Mouse (Mus musculus): Measurements from ENCODE around the gene Sp2. TPM values are rescaled to one million over a fixed set of nuclear protein-coding genes. Genes with fewer than 3 reads are reported as not detected.

Sp2 gene
- 16.7 TPM for polyA plus RNA-seq (2014; fragmentation: Illumina TruSeq; extraction: RNeasy Lipid Tissue Mini Kit (QIAGEN cat#74804); ENCODE audit: low read depth, low replicate concordance)

DNA sequence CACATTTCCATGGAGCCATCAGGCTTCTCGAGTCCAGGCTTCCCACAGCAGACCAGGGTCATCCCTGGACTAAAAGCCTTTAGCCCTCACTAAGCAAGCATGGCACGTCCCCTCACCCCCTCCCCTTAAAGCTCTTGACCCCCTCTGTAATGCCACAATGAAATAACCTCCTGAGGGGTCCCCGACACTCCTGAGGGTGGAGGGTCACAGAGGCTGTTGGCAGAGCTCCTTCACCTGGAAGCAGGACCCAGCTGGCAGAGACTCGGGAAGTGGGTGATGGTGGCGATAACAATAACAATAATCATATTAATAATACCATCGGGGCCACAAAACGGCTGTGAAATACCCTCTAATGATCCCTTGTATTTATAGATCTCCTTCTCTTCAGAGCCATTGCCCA is at the start of gene Sp2:
Sp2 (minus strand) TSS at position 101 of the 400 bp plus-strand sequence.

DNA sequence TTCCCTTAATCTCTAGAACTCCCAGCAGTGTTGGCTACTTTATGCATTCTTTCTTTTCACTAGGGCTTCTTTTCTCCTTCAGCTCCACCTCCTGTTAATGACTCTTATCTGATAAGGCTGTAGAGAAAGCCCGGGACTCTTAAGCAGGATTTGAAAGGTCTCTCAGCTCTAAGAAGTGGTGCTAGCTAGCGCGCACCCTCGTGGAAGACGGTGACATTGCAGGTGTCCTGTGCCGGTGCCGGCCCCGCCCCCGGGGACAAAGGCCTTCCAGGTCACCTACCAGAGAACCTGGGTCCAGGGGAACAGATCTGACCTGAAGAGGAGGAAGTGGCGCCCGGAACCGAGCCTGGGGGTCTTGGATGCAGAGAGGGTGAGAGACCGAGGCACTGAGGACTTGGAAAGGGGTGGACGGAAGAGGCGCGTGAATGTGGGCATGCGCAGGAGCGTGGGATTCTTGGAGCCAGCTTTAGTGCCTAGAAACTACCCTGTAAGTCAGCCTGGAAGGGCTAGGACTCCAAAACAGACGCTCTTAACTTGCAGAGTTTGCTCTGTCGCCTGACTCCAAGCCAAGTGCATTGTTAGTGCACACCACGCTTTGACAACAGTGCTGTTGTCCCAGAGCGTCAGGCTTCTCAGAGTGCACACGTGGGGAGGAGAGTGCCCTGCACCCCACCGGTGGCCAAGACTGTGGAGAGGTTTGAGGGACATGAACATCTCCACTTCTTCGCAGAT is 47.1 kb upstream of the Sp2 start, which contains the start of gene Scrn2:
Scrn2 (plus strand) TSS at position 253 of the 732 bp plus-strand sequence.

DNA sequence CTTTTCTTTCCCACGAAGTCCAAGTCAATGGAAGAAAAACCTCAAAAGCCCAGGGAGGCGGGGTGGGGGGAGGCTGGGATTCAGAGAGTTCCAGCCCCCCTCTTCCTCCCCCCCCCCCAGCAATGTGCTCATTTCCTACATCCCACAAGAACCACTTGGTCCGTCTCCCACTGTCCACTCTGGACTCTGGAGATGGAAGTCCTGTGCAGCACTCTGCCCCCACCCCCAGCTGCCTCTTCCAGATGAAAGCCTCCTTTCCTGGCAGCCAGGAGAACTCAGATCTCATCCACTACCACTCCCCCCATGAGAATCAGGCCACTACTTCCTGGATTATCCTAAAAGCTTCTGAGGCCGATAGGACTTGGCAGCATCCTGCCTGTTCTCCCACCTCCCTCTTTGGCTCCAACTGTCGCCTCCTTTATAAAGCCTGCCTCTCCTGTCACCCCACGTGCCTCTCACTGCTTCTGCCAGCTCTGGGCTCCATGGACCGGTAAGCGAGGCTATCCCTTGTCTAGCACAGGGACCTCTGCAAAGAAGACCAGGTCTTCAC is 30.4 kb upstream of the Sp2 start, which contains the start of gene Sp6:
Sp6 (plus strand) TSS at position 274 of the 550 bp plus-strand sequence.

DNA sequence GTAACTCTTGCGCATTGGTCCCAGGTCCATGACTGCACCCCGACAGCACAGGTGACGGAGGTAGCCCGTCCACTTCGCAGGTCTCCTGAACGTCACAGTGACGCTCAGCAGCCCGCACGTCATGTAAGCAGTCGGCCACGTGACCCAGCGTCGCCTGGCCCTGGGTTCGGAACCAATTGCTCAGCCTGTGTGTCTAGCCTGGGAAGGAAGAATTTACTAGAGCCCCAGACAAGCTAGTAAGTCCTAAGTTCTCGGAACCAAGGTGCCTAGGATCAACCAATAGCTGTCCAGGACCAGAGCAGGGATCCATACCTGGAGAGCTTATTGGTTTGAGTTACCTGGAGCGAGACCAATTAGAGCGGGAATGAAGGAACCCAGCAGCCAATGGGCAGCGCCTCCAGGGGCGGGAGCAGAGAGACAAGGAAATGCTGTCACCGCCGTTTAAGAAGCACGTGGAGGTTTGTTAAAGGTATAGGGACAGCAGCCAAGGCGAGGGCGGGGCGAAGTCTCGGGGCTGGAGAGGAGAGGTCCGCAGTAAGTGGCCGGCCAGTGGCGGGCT is 38.9 kb downstream of the Sp2 start, which contains the start of gene Pnpo:
Pnpo (minus strand) TSS at position 241 of the 559 bp plus-strand sequence.

DNA sequence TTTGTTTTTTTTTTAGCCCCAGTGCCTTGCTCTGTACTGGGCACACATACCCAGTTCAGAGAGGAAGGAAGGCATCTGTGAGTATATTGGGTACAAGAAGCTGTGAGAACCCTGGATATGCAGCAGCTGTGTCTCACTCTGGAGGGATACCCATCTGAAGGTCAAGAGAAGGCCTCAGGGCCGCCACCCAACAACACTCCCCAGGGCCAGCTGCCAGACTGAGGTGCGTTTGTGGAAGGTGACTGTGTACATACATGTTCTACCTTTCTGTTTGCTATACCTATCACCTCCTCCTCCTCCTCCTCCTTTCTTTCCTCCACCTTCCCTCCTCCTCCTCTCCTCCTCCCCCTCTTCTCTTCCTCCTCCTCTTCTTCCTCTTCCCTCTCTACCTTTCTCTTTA is 54.7 kb downstream of the Sp2 start, which contains the start of gene Prr15l:
Prr15l (plus strand) TSS at position 17 of the 400 bp plus-strand sequence.

DNA sequence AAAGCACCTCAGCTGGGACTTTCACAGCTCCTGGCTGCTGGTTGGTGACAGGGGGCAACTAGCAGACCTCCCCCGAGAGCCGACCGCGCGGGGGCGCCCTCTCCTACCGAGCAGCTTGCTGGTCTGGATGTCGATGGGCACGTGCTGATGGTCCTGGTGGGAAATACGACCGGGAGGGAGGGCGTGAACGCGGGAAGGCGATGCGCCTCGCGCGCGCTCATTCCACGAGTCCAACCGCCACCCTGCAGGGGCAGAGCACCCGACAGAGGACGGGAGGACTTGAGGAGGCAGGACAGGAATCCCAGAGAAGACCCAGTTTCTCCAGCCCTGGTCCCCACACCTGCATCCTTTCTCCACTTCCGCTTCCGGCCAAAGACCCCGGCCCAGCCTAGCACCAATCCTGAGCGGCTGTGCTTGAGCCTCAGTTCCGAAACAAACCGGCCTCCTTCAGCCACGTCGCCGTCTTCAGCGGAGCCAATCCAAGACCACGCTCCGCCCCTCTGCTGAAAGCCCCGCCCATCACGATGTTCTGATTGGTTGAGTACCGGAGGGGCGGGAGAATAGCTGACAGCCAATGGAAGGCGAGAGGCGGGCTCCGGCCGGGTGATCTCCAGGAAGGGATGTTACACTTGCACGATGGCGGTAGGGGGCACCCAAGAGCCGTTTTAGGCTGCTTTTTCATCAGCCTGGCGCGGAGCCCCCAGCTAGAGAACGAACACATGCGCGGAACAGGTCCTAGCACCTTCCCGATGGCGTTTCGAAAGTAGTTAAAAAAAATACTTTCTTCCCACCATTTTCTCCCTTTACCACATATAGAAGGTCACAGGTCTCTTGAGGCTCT is 66.5 kb downstream of the Sp2 start, which contains the start of gene Cdk5rap3:
Cdk5rap3 (minus strand) TSS at position 453 of the 841 bp plus-strand sequence.

Other genes starting within 250 kb of the Sp2 start
- 41.8 TPM for gene Snx11, start 205.4 kb downstream of the Sp2 start, polyA plus RNA-seq (2014; fragmentation: Illumina TruSeq; extraction: RNeasy Lipid Tissue Mini Kit (QIAGEN cat#74804); ENCODE audit: low read depth, low replicate concordance)
- gene Cbx1, start 193.8 kb downstream of the Sp2 start, polyA plus RNA-seq (2014; fragmentation: Illumina TruSeq; extraction: RNeasy Lipid Tissue Mini Kit (QIAGEN cat#74804); ENCODE audit: low read depth, low replicate concordance) = 45.5 TPM
- gene Nfe2l1, start 153.0 kb downstream of the Sp2 start, polyA plus RNA-seq (2014; fragmentation: Illumina TruSeq; extraction: RNeasy Lipid Tissue Mini Kit (QIAGEN cat#74804); ENCODE audit: low read depth, low replicate concordance) = 181 TPM
- gene Copz2, start 133.1 kb downstream of the Sp2 start, polyA plus RNA-seq (2014; fragmentation: Illumina TruSeq; extraction: RNeasy Lipid Tissue Mini Kit (QIAGEN cat#74804); ENCODE audit: low read depth, low replicate concordance) = 60.0 TPM
- 63.9 TPM for gene Cdk5rap3, start 66.5 kb downstream of the Sp2 start, polyA plus RNA-seq (2014; fragmentation: Illumina TruSeq; extraction: RNeasy Lipid Tissue Mini Kit (QIAGEN cat#74804); ENCODE audit: low read depth, low replicate concordance)
- gene Prr15l, start 54.9 kb downstream of the Sp2 start, polyA plus RNA-seq (2014; fragmentation: Illumina TruSeq; extraction: RNeasy Lipid Tissue Mini Kit (QIAGEN cat#74804); ENCODE audit: low read depth, low replicate concordance) = 32.7 TPM
- gene Pnpo, start 39.0 kb downstream of the Sp2 start, polyA plus RNA-seq (2014; fragmentation: Illumina TruSeq; extraction: RNeasy Lipid Tissue Mini Kit (QIAGEN cat#74804); ENCODE audit: low read depth, low replicate concordance) = 40.4 TPM
- gene Sp6, start 30.4 kb upstream of the Sp2 start, polyA plus RNA-seq (2014; fragmentation: Illumina TruSeq; extraction: RNeasy Lipid Tissue Mini Kit (QIAGEN cat#74804); ENCODE audit: low read depth, low replicate concordance) = 1.7 TPM
- 17.2 TPM for gene Scrn2, start 47.0 kb upstream of the Sp2 start, polyA plus RNA-seq (2014; fragmentation: Illumina TruSeq; extraction: RNeasy Lipid Tissue Mini Kit (QIAGEN cat#74804); ENCODE audit: low read depth, low replicate concordance)
- 21.4 TPM for gene Lrrc46, start 58.4 kb upstream of the Sp2 start, polyA plus RNA-seq (2014; fragmentation: Illumina TruSeq; extraction: RNeasy Lipid Tissue Mini Kit (QIAGEN cat#74804); ENCODE audit: low read depth, low replicate concordance)
- 52.3 TPM for gene Mrpl10, start 58.6 kb upstream of the Sp2 start, polyA plus RNA-seq (2014; fragmentation: Illumina TruSeq; extraction: RNeasy Lipid Tissue Mini Kit (QIAGEN cat#74804); ENCODE audit: low read depth, low replicate concordance)
- gene Osbpl7, start 67.7 kb upstream of the Sp2 start, polyA plus RNA-seq (2014; fragmentation: Illumina TruSeq; extraction: RNeasy Lipid Tissue Mini Kit (QIAGEN cat#74804); ENCODE audit: low read depth, low replicate concordance) = 29.5 TPM
- 0.31 TPM for gene Tbx21, start 132.4 kb upstream of the Sp2 start, polyA plus RNA-seq (2014; fragmentation: Illumina TruSeq; extraction: RNeasy Lipid Tissue Mini Kit (QIAGEN cat#74804); ENCODE audit: low read depth, low replicate concordance)
- gene Tbkbp1, start 168.5 kb upstream of the Sp2 start, polyA plus RNA-seq (2014; fragmentation: Illumina TruSeq; extraction: RNeasy Lipid Tissue Mini Kit (QIAGEN cat#74804); ENCODE audit: low read depth, low replicate concordance) = 7.4 TPM
- gene Kpnb1, start 204.9 kb upstream of the Sp2 start, polyA plus RNA-seq (2014; fragmentation: Illumina TruSeq; extraction: RNeasy Lipid Tissue Mini Kit (QIAGEN cat#74804); ENCODE audit: low read depth, low replicate concordance) = 70.9 TPM